Mouse (Mus musculus) intestine, embryonic 16.5 days (tissue): ENCODE measurements at regions not wholly inside any gene's neighbourhood (a gene's known extent, or its start where the extent isn't known, plus 50 kb on each side); places are given as distances from the start of the nearest gene placed in this dataset.

Experiments
- ATAC-seq: fragments of 200-750 bp; cut with Nextera tagmentation; 2 replicates; pipeline ENCODE4 v1.8.0; 2017; ENCODE audit warnings: moderate TSS enrichment, moderate library complexity
- H3K27ac ChIP-seq: fragments of 300-500 bp; sonication (generic); 2 replicates; pipeline ENCODE4 v1.5.1; 2014; ENCODE audit warnings: mild to moderate bottlenecking, low read length
- H3K27me3 ChIP-seq: fragments of 300-500 bp; sonication (generic); replicated peaks from 2 replicates; pipeline ENCODE4 v1.6.1; 2014; ENCODE audit warnings: low read length, control low read depth, mixed read lengths; ENCODE audit not compliant: control insufficient read depth, insufficient read depth
- H3K36me3 ChIP-seq: fragments of 300-500 bp; sonication (generic); 2 replicates; pipeline ENCODE4 v1.6.1; 2014; ENCODE audit warnings: low read length, control low read depth; ENCODE audit not compliant: control insufficient read depth, insufficient read depth
- H3K4me1 ChIP-seq: fragments of 300-500 bp; sonication (generic); 2 replicates; pipeline ENCODE4 v1.6.1; 2014; ENCODE audit warnings: low read length, control low read depth, mixed read lengths; ENCODE audit not compliant: control insufficient read depth, insufficient read depth
- H3K4me2 ChIP-seq: fragments of 300-500 bp; sonication (generic); 2 replicates; pipeline ENCODE4 v1.6.1; 2014; ENCODE audit warnings: low read depth, low read length, control low read depth
- H3K4me3 ChIP-seq: fragments of 300-500 bp; sonication (generic); 2 replicates; pipeline ENCODE4 v1.5.1; 2014; ENCODE audit warnings: mild to moderate bottlenecking, low read length
- H3K9ac ChIP-seq: fragments of 300-500 bp; sonication (generic); 2 replicates; pipeline ENCODE4 v1.6.1; 2014; ENCODE audit warnings: low read depth, low read length
- H3K9me3 ChIP-seq: fragments of 300-500 bp; sonication (generic); 2 replicates; pipeline ENCODE4 v1.6.1; 2016; ENCODE audit warnings: low read length, control low read depth; ENCODE audit not compliant: control insufficient read depth
- WGBS: fragments of 180-500 bp; shearing (Covaris S2); extraction: QIAGEN DNeasy Blood & Tissue Kit; methylation state at CpG from one replicate; pipeline ENCODE4 v1.1.7; 2014; 5-methylcytosine and 5-hydroxymethylcytosine counted together

- Histone ChIP-seq H3K27ac (no peak overlapping the region), H3K36me3 (no peaks in the 10 kb centered on the region), H3K9ac (no peak overlapping the region), H3K4me1 (0 out of 2 replicates have a peak, but pooled peaks cover 2% of the 10 kb centered on the region), H3K4me2 (no peak overlapping the region), H3K27me3 (no peaks in the 10 kb centered on the region), H3K4me3 (no peak overlapping the region), H3K9me3 (no peaks in the 10 kb centered on the region)
- WGBS: 45% methylated on average over 1 of the region's 1 CpGs
- ATAC-seq: peak; percentile 16; the same call in 1 of the 2 replicates
These were observed 123.8 kb upstream of the Egln3 start for GRCm38 (mm10) chr12:54327483-54327882.

DNA sequence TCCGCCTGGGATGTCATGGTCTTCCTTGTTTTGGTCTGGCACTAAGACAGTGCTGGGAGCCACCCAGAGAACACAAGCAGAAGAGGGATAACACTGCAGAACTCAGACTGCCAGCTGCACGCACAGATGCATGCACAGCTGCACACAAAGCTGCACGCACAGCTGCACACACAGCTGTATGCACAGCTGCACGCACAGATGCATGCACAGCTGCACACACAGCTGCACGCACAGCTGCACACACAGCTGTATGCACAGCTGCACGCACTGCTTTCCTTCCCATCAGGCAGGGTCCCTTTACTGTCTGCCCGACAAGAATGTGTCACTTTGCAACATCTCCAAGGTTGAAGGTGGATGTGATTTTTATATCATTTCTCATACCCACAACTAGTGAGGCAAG, 122.9 kb upstream of the Egln3 start:
- Histone ChIP-seq H3K27ac (no peak overlapping the region), H3K4me1 (0 out of 2 replicates have a peak, but pooled peaks cover 2% of the 10 kb centered on the region), H3K36me3 (no peaks in the 10 kb centered on the region), H3K27me3 (no peaks in the 10 kb centered on the region), H3K4me2 (no peak overlapping the region), H3K9ac (no peak overlapping the region), H3K9me3 (no peaks in the 10 kb centered on the region), H3K4me3 (no peak overlapping the region)
- WGBS: 79% methylated on average over 7 of the region's 7 CpGs
- ATAC-seq: no peak

DNA sequence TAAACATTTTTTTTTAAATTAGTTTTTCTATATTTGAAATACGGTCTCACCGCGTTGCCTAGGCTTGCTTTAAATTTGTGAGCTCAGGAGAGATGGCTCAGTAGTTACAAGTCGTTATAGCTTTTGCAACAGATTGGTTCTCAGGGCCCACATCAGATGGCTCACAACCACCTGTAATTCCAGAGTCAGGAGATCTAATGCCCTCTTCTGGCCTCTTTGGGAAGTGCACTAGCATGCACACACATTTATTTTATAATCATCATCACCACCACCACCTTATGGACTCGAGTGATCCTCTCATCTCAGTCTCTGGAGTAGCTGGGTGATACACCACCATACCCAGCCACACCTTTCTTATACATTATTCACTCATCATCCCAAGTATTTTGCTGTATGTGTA, 116.9 kb upstream of the Egln3 start:
- Histone ChIP-seq H3K27me3 (no peaks in the 10 kb centered on the region), H3K9me3 (no peaks in the 10 kb centered on the region), H3K36me3 (no peaks in the 10 kb centered on the region), H3K9ac (no peak overlapping the region), H3K4me2 (no peak overlapping the region), H3K4me1 (peaks cover 3% of the 10 kb centered on the region; the same call in 1 of the 2 replicates), H3K4me3 (no peak overlapping the region), H3K27ac (no peak overlapping the region)
- 94% methylated on average over 5 of the region's 5 CpGs for WGBS
- no peak for ATAC-seq

DNA sequence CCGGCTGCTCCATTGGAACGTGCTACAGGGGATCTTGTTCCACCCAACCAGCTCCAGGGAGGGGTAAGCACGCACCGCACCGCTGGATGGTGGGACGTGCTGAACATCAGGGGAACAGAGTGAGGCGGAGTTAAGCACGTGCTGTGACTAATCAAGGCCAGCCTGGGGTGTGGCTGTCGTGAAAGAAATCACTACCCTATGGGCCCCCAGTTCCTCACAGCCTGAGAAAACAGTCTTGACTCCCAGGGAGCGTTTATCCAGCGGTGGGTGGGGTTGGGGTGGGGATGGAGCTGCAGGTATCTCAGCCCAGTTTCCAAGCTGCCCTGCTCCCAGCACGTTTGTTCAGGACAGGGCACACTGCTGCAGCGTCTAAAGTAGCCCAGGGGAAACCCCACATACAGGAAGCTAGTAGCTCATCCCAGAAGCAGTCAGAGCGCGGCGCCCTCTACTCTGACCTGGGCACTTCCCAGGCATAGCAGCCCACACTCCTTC, 113.4 kb upstream of the Egln3 start:
- H3K36me3 ChIP-seq: no peaks in the 10 kb centered on the region
- H3K4me1 ChIP-seq: peaks cover 7% of the 10 kb centered on the region; the same call in 1 of the 2 replicates
- H3K4me2 ChIP-seq: peak overlapping the region; percentile 42
- peak overlapping the region; percentile 63 for H3K9ac ChIP-seq
- H3K27me3 ChIP-seq: no peaks in the 10 kb centered on the region
- peak overlapping the region; percentile 96 for H3K27ac ChIP-seq
- peak; percentile 90 for ATAC-seq
- H3K9me3 ChIP-seq: no peaks in the 10 kb centered on the region
- WGBS: 4% methylated on average over 16 of the region's 16 CpGs
- H3K4me3 ChIP-seq: peak overlapping the region; percentile 21

DNA sequence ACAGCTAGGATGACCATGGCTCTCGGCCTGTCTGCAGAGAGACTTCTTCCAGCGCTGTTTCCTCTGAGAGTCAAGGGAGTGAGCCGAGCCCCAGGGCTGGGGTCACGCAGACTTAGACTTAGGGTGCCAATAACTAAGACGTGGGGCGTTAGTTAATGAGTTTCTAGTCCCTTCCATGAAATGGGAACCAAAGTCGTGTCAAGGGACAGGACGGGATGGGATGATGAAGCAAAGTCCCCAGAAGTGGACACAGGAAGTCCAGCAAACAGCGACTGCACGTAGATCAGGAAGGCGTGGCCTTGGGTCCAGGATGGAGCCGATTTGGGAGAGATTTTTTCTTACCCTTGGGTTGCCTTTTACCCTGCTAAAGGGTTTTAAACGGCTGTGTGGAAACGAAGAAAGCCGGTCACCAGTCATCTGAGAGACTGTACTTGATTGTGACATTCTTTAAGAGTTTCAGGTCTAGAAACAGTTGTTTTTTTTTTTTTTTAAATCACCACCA, 112.5 kb upstream of the Egln3 start:
- no peaks in the 10 kb centered on the region for H3K27me3 ChIP-seq
- peak overlapping the region; percentile 96 for H3K27ac ChIP-seq
- no peaks in the 10 kb centered on the region for H3K9me3 ChIP-seq
- H3K4me3 ChIP-seq: no peak overlapping the region
- no peaks in the 10 kb centered on the region for H3K36me3 ChIP-seq
- ATAC-seq: no peak
- peak overlapping the region; percentile 42 for H3K4me2 ChIP-seq
- H3K9ac ChIP-seq: no peak overlapping the region; the same call in 1 of the 2 replicates
- H3K4me1 ChIP-seq: peaks cover 10% of the 10 kb centered on the region; the same call in 1 of the 2 replicates
- 46% methylated on average over 15 of the region's 15 CpGs for WGBS

GRCm38 (mm10) chr12:54314153-54314552, 110.5 kb upstream of the Egln3 start:
- H3K4me1 ChIP-seq: peaks cover 10% of the 10 kb centered on the region; the same call in 1 of the 2 replicates
- no peaks in the 10 kb centered on the region for H3K9me3 ChIP-seq
- peak overlapping the region; percentile 2; the same call in 1 of the 2 replicates for H3K4me3 ChIP-seq
- peak overlapping the region; percentile 32 for H3K4me2 ChIP-seq
- no peaks in the 10 kb centered on the region for H3K36me3 ChIP-seq
- peak overlapping the region; percentile 85 for H3K27ac ChIP-seq
- H3K27me3 ChIP-seq: no peaks in the 10 kb centered on the region
- ATAC-seq: no peak
- 58% methylated on average over 2 of the region's 2 CpGs for WGBS
- peak overlapping the region; percentile 48 for H3K9ac ChIP-seq

- Histone ChIP-seq H3K27me3 (no peaks in the 10 kb centered on the region), H3K27ac (peak overlapping the region; percentile 91), H3K4me3 (peak overlapping the region; percentile 43), H3K9me3 (no peaks in the 10 kb centered on the region), H3K4me2 (peak overlapping the region; percentile 67), H3K4me1 (peaks cover 7% of the 10 kb centered on the region; the same call in 1 of the 2 replicates), H3K9ac (peak overlapping the region; percentile 70), H3K36me3 (no peaks in the 10 kb centered on the region)
- WGBS: 2% methylated on average over 20 of the region's 20 CpGs
- ATAC-seq: peak; percentile 88
These were observed 109.7 kb upstream of the Egln3 start for GRCm38 (mm10) chr12:54313211-54313845.

DNA sequence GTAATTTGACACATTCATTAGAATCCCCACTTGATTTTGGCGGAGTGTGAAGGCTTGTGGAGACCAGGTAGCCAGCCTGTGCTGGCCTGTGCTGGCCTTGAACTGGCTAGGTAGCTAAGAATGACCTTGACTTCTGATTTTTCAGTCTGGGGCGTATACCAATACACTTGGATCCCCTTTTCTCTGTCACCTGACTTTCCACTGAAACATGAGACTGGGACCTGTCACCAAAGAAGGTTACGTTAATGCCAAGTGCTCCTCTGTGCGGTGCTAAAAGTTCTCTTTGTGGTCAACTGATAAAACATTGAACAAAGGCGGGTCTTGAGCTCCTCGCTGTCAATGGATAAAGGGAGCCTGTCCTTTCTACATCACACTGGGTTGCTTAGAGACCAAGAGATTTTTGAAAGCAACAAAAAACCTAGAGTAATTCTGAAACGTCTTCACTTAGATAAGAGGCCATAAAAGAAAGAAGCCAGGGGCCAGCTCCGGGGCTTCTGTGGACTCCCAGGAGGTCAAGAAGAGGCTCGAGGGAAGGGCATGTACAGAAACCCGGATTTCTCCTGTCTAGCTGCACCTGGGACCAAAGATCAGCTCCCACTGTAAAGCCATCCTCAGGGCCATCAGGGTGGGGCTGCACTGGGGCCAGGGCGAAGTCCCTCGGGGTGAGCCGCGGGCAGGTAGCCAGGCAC, 109.0 kb upstream of the Egln3 start:
- H3K27ac ChIP-seq: peak overlapping the region; percentile 91
- ATAC-seq: no peak; the same call in 1 of the 2 replicates
- no peaks in the 10 kb centered on the region for H3K9me3 ChIP-seq
- peak overlapping the region; percentile 70 for H3K9ac ChIP-seq
- WGBS: 22% methylated on average over 14 of the region's 14 CpGs
- peak overlapping the region; percentile 67 for H3K4me2 ChIP-seq
- no peaks in the 10 kb centered on the region for H3K27me3 ChIP-seq
- no peaks in the 10 kb centered on the region for H3K36me3 ChIP-seq
- peaks cover 7% of the 10 kb centered on the region; the same call in 1 of the 2 replicates for H3K4me1 ChIP-seq
- peak overlapping the region; percentile 43 for H3K4me3 ChIP-seq

DNA sequence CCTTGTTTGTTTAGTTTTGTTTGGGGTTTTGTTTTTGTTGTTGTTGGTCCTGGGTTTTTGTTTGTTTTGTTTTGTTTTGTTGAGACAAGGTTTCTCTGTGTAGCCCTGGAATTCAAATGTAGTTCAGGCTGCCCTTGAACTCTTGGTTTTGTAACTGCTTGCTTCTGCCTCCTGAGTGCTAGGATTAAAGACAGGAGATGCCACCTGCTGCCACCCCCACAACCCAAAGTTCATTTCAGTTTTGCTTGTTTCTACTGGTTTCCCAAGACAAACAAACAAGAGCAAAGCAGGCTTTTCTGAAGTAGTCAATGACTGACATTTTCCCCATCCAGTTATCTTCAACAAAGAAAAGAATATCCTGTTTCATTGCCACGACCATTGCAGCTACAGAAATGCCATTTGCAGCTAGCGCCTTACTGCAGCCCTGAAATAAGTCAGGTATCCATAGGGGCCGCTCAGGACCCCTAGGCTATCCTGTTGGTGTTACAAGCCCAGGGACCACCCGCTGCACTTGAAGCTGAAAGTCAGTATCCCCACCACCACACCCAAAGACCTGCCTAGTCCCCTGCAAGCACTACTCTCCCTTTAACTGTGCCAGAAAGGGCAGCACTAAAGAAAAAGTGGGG, 108.3 kb upstream of the Egln3 start:
- H3K4me2 ChIP-seq: no peak overlapping the region
- H3K9me3 ChIP-seq: no peaks in the 10 kb centered on the region
- H3K27ac ChIP-seq: peak overlapping the region; percentile 91
- H3K4me1 ChIP-seq: peaks cover 7% of the 10 kb centered on the region; the same call in 1 of the 2 replicates
- 61% methylated on average over 4 of the region's 4 CpGs for WGBS
- no peaks in the 10 kb centered on the region for H3K27me3 ChIP-seq
- no peak overlapping the region; the same call in 1 of the 2 replicates for H3K9ac ChIP-seq
- H3K4me3 ChIP-seq: no peak overlapping the region
- no peaks in the 10 kb centered on the region for H3K36me3 ChIP-seq
- no peak for ATAC-seq
